Mouse (Mus musculus): ENCODE data around the gene Pbld2.
A peak's percentile ranks its signal among the peaks of the same experiment; 100 is the strongest.

Pbld2 gene

DNA sequence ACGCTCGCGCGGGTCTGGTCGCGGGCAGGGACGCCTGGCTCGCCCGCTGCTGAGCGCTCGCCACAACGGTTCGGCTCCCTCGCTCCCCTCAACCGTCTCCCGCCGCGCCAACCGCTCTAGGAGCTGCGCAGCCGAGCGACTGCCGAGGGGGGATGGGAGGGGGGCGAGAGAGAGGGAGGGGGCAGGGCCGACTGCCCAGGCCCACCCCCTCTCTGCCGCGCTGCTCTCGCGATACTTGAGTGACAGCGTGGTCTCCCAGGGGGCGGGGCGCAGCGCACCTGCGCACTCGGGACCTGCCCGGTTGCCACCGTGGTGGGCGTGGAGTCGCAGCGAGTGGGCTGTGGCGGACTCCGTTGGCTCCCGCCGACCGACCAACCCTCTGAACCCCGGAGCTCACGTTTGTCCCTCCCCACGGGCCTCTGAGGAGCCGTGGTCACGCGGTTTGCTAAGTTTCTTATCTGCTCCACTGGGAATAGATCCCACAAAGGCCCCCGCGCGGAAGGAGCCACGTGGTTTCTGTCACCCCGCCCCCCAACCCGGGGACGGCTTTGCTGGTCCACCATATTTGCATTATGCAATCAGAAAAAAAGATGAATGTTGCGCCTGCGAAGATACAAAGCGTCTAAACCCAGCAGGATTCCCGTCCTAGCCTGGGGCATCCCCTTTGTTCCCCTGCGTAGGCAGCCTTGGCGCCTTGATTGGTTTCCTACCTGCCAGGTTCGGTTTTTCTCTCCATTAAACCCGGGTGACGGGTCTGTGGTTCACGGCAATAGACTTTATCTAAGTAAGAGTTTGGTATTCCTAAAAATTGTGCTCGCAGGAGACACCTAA, at the start of gene Pbld2, which contains the start of gene Hnrnph3:
Gene Pbld2 (plus strand): TSS at position 567 of the 831 bp plus-strand sequence.
Gene Hnrnph3 (minus strand): TSS at position 469 of the 831 bp plus-strand sequence.
- DNase-seq (ENCODE audit: low spot score in 2 of 2) = peak; percentile 98 to 99

DNA sequence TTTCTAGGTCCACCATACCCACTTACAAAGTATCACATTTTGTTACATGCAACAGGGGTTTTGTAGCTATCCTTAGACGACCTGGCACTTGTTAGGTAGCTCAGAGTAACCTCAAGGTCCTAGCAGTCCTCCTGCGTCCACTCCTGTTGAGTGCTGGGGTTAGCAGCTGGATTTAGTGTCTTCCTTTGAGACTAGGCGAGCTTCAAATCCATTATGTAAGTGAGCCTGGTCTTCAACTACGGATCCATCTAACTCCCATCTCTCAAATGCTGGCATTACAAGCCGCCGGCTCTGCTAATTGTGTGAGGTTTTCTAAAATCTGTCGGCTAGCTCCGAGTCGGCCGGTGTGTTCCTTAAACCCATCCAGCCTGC, 44.5 kb upstream of the Pbld2 start:
- no peak for DNase-seq (ENCODE audit: low spot score in 2 of 2)

DNA sequence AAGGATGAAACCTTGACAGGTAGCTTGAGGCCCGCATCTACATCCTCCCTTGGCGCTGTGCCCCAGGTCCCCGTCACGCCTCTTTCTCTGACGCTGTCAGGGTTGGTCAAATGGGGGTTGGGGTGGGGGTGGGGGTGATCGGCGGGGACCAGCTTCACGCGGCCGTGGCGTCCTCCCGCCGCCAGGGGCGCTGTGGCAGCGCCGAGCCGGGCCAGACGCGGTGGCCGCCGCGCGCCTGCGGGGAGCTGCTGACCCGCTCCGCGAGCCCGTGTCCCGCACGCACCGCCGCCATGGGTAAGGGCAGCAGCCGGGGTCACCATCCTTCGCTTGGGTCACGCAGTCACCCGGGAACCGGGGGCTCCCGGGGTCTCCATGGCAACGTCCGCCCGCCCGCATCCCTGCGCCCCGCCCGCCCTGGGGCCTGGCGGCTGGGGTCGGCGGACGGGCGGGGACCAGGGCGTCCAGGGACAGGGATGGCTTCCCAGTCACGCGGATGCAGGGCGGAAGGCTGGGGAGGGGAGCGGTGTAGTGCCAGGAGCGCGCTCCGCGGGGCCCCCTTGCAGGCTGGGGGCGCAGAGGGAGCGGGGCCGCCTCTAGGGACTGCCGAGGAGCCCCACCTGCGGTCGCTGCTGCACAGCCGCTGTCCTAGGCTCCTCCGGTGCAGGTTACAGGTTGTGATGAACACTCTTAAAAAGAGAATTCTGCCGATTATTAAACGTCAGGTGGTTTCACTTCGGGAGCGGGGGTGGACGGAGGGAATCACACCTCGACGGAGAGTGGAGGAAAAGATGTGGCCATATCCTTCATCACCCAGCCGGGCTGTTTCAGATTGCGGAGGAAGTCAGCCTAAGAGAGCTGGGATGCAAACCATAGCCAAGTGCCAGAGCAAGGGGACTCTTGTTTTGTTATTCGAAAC, 43.8 kb upstream of the Pbld2 start, which contains the start of gene Rufy2:
Gene Rufy2 (plus strand): TSS at position 185 of the 916 bp plus-strand sequence.
- peak; percentile 83 for DNase-seq (ENCODE audit: low spot score in 2 of 2)

DNA sequence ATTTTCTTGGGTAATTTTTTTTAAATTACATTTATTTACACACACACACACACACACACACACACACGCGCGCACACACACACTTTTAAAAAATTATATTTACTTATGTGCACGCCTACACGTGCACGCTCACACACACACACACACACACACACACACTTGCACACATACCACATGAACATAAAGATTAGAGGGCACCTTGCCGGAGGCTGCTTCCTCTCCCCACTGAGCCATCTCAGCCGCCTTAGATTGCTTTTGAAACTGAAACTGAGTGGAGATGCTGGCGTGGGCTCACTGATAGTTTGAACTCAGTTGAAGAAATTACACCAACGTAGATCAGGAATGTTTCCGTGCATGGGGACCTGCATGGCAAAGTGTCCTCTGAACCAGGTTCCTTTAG, 40.0 kb upstream of the Pbld2 start:
- DNase-seq (ENCODE audit: low spot score in 2 of 2) = no peak

DNA sequence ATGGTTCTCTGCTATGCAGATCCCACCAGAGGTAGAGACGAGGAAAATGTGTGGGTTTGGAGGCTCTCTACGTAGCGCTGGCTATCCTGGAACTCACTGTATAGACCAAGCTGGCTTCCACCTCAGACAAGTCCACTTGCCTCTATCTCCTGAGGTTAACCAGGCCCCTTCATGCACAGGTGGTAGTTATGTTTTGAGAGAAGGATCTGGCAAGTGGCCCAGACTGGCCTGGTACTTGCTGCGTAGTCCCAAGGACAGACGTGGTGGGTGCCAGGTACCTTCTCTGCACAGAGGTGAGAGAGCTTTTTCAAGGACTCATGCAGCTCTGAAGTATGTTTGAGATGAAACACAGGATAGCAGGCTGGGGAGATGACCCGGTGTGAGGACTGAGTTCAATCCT, 39.6 kb upstream of the Pbld2 start:
- no peak for DNase-seq (ENCODE audit: low spot score in 2 of 2)

DNA sequence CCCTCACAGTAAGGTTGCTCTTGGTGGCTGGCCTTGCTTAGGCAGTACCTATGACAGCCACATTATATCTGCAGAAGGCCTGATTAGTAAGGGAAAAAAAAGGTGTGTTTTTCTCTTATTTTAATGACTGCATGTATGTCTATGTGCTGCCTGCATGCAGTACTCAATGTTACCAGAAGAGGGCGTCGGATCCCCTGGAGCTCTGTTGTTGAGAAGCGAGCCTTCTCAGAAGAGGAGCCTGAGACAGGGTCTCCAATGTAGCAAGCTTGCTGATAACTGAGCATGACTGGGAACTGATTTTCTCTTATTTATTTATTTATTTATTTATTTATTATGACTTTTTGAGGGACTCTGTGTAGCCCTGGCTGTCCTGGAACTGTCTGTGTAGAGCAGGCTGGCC, 36.8 kb upstream of the Pbld2 start:
- peak in 1 of 2 experiments; percentile 29 for DNase-seq (ENCODE audit: low spot score in 2 of 2)

DNA sequence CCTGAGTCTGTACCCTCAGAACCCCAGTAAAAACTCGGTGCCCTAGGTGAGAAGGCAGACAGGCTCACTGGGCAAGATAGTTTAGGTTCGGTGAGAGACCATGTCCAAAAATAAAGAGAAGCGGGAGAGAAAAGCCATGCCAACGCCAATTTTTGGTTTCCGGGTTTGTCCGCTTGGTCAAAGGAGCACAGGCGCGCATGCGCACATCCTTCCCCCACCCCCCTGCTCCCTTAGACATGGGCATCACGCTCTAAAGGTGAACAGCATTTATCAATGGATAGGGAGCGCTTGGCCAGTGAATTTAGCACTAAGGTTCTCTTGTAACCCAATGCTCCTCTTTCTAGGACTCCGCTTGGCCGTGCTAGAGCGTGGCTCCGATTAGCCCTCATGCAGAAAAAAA, 33.5 kb upstream of the Pbld2 start:
- DNase-seq (ENCODE audit: low spot score in 2 of 2) = no peak

DNA sequence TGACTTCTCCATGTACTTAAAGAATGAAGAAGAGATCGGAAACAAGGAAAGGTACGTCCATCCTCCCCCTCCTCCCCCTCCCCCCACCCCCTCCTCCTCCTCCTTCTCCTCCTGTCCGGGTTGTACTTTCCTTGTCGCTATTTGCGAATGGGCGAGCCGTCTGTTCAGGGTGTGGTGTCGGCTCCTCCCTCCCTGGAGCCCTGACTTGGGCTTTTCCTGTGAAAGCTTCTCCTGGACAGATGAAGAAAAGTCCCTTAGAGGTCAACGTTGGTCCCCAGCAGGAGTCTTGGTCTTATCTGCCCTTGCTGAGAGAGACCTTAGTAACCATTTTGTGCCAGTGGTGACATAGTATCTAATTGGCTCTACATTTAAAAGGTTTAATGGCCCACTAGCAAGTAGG, 30.1 kb upstream of the Pbld2 start:
- no peak for DNase-seq (ENCODE audit: low spot score in 2 of 2)

DNA sequence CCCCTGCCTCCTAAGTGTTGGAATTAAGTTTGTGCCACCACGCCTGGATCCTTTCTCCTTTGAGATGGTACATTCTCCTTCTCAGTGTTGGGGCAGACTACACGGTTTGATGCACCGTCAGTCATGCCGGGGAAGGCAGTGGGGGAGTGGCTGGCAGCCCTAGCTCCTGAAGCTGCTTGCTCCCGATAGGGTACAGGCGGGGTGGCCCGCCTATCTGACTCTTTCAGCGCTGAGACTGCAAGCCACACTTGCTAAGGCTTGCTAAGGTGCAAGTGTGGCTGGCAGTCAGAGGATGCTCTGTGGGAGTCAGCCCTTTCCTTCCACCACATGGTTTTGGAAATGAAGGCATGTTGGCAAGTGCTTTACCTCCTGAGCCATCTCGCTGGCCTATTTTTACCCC, 23.5 kb upstream of the Pbld2 start:
- DNase-seq (ENCODE audit: low spot score in 2 of 2) = no peak

DNA sequence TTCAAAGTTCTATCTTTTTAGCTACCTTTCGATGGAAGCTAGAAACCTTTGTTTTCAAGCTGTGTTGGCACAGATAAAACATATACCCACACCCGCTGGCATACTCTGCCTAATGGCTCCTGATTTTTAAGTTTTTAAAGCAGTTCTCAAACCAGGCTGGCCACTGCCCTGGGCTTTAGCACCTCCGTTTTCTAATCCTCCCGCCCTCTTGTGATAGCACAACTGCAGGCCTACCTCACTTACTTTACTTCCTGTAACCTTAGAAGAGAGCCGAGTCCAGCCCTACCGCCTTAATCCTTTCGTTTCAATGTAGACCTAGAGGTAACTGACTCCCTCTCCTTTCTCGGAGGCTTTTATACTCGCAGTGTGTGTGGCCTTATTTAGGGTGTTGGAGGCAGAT, 20.9 kb upstream of the Pbld2 start:
- no peak for DNase-seq (ENCODE audit: low spot score in 2 of 2)

DNA sequence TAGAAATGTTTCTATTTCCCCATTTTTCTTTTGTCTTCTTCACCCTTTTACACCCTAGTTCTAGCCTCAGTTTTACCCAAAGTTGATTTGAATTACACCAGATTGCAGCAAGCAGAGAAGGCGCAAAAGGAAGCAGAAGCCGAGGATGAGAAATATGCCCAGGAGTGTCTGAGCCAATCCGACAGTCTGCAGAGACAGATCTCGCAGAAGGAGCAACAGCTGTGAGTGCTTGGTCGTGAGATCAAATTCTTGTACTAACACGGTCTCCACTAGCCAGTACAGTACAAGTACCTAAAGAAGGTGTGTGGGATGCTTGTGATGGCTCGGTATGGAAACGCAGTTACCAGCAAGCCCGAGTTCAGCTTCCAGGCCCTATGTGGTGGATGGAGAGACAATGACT, 19.6 kb upstream of the Pbld2 start:
- no peak for DNase-seq (ENCODE audit: low spot score in 2 of 2)

DNA sequence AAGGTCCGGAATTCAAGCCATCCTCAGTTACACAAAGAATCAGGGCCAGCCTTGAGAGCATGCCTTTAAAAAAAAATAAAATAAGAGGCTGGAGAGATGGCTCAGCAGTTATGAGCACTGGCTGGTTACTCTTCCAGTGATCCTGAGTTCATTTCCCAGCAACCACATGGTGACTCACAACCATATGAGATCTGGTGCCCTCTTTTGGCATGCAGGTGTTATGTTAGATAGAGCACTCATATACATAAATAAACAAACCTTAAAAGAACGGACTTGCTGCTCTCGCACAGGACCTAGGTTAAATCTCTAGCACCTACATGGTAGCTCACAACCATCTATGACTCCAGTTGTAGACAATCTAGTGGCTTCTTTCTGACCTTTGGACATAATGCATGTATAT, 15.9 kb upstream of the Pbld2 start:
- DNase-seq (ENCODE audit: low spot score in 2 of 2) = no peak

DNA sequence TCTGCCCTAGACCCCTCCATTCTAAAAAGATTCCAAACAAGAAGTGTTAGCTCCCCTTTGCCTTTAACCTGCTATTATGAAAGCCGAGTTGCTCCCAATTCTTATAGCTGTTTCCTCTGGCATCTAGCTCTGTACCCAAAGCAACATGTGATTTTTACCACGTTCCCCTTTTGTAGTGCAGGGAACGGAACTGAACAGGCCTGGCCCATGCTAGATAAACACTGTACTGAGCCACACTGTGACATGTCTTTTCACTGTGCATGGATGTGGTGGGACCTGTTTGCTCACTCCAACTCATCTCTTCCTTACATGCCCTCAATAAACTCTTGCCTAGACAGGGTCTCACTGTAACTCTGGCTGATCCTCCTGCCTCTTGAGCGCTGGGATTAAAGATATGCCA, 13.8 kb upstream of the Pbld2 start:
- DNase-seq (ENCODE audit: low spot score in 2 of 2) = no peak

DNA sequence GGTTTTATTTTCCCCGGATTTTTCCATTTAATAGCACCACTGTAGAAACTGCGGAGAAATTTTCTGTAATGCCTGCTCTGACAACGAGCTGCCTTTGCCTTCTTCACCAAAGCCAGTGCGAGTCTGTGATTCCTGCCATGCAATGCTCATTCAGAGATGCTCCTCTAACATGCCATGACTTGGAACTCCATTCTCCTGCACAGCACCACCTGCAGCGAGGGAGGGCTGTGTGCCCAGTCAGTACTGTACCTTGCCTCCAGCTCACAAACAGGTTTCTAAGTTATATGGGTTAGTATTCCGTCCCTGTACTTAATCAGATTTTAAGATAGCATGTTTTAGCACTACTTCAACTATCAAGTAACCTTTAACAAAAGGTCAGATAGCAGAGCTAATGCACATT, 12.6 kb upstream of the Pbld2 start:
- DNase-seq (ENCODE audit: low spot score in 2 of 2) = no peak

DNA sequence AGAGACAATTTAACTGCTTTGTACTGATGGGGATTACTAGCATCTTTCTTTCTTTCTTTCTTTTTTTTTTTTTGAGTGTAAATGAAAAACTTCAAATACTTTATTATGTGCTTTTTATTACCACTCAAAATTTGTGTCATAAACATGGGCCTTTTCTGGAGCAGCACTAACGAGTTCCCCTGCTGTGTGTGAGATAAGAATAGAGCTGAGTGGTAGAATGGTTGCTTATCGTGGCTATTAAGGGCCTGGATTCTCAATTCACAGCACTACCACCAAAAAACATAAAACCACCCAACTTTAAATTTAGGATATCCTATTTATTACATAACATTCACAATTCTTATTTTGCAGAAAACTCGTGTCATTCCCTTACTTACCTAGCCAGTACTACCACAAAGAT, 10.6 kb upstream of the Pbld2 start:
- no peak for DNase-seq (ENCODE audit: low spot score in 2 of 2)

DNA sequence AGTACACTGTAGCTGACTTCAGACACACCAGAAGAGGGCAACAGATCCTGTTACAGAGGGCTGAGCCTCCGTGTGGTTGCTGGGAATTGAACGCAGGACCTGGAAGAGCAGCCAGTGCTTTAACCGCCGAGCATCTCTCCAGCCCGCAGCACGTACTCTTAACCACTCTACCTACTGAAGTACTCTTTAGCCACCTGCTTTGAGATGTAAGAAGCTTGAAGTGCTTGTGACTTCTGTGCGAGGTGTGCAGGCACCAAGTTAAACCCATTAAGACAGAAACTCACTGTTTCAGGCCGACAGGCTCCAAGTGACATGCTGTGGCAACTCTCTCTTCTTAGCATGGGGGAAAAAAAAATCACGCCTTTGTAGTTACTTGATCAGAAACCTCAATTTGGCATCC, 9.9 kb upstream of the Pbld2 start:
- DNase-seq (ENCODE audit: low spot score in 2 of 2) = no peak

DNA sequence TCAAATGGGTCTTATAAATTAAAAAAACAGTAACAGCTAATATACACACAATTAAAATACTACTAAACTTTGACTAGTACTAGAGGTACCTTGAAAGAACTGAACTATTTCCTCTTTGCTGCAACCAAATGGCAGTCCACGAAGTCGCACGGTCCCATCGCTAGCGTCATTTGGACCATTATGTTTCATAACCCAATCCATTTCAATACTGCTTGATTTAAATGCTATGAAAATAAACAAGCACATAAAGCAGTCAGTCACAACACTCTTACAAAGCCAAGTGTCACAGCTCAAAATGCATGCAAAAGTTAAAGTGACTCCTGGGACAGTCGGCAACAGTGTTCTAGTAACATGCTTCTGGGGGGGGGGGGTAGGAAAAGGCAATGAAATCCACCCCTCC, 4.8 kb upstream of the Pbld2 start:
- DNase-seq (ENCODE audit: low spot score in 2 of 2) = no peak

DNA sequence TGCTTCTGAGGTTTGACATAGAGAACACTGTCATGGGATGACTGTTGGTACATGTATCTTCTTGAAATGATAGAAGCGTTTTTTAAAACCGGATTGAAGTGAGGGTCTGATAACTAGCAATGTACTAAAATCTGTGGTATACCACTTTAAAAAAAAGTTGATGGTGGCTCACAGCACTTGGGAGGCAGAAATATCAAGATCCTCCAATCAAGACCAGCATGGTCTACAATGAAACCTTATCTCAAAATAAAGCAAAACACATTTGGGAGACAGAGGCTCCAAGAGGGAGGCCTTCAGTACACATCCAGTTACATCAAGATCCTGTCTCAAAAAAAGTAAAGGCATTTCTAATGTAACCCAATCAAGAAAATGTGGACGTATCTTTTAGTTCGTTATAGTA, 2.4 kb upstream of the Pbld2 start:
- DNase-seq (ENCODE audit: low spot score in 2 of 2) = no peak

DNA sequence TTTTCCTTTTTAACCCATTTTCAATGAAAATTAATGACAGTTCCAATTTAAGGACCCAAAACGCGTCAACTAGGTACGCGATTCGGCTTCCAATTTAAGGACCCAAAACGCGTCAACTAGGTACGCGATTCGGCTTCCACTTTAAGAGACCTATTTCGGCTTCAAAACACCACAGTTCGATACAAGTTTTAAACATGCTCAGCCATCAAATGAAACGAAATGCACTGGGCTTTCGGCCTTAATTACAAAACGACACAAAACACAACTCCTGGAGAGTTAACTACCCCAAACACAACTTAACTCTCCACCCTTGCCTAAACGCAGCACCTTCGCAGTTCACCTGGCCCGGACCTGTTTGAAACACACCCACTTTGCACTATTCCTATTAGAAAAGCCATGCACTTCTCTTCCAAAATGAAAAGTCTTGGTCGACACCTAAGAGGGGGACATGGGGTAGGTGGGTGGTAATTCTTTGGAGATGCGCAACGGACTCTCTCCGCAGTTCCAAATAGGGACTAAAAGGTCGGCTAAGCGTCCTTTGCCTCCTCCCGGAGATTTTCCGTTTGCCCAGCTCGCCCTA, 1.5 kb upstream of the Pbld2 start:
- no peak for DNase-seq (ENCODE audit: low spot score in 2 of 2)

DNA sequence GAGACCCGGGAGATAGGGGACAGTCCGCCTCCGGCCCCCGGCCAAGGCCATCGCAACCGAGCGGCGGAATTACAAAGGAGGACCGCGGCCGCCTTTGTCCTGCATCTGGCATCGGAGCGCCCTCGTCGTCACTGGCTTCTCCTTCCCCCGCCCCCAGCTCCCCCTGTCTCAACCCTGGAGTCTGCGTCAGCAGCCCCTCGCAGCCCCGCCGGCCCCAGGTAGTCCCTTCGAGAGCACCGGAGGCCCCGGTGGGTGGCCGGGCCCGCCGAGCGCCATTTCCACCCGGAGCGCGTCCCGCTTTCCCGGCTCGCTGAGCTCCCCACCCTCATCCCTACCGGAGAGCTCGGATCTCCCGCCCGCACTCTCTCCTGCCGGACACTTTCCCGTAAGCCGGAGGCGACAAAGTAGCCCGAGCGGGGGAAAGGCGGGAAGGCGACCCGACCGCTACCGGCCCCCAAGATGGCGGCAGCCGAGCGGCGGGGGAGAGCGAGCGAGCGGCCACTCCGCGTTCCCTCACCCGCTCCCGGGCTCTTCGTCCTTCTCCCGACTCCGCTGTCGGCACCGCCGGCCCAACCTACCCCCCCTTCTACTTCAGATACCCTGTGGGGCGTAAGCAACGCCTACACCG, 880 bp upstream of the Pbld2 start:
- peak; percentile 62 to 75 for DNase-seq (ENCODE audit: low spot score in 2 of 2)

DNA sequence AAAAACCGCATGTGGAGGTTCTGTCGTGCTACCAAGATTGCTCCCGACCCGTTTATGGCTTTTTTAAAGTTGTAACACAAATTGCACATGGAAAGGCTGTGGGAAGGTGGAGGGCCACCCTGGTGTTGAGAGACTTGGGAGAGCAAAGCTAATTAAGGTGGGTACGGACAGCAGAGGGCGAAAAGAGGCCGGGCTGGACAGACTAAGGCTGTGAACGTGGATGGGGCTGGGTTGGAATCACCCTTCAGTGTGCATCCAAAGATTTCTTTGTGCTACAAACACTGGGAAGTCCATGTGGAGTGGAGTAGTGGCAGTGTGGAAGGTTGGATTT, 430 bp downstream of the Pbld2 start:
- peak; percentile 50 to 55 for DNase-seq (ENCODE audit: low spot score in 2 of 2)

DNA sequence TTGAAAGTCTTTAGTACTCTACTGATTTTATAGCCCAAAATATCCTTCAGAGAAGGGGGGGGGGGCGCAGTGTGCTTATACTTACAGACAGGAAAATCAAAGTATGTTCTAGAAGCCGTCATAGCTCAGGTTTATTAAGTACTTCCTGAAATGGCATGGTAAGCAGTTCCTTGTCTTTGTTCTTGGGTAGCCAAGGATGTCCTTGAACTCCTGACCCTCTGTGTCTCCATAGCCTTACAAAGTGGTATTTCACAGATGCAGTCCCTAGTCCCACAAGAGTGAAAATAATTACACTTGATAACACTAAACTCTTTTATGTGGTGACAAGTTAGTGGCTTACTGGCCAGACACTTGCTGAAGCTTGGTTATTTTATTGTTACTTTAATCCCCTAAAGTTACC, 901 bp downstream of the Pbld2 start:
- DNase-seq (ENCODE audit: low spot score in 2 of 2) = no peak

All from frontal cortex, postnatal 10 days (tissue).